Mouse (Mus musculus) adrenal gland, postnatal 25 days (tissue): ENCODE results near the gene Auts2. TPM values are rescaled to one million over a fixed set of nuclear protein-coding genes. Genes with fewer than 3 reads are reported as not detected.

Experiments used
- DNase-seq: peaks from one replicate; pipeline ENCODE4 v3.0.0; 2021; ENCODE audit warnings: mixed read lengths
- total RNA-seq: library from RNA; stranded (reverse); gene quantifications from 2 replicates; pipeline ENCODE4 v1.2.3, GENCODE M21; 2021

The Auts2 gene
- total RNA-seq, 1 experiment from 2014 or later, result 75.7 TPM

- peak; percentile 42 for DNase-seq
Measured at GRCm38 (mm10) chr5:131430109-131430508, 1113.0 kb downstream of the Auts2 start.

DNA sequence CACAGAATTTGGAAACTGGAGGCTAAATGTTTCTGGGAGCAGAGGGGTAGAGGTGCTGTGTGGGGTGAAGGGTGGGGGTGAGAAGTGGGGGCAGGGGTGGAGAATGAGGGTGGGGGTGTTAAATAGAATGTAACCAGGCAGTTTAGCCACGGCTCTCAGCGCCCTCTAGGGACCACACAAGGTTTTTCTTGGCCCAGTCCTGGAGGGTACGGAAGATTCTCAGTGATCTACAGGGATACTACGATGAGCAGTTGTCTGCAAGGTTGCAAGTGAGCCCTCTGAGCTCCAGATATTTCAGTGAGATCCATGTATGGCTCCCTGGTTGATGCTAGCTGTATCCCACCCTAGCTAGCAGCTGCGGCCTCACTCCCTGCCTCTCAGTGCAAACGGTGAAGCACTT lies 1113.6 kb downstream of the Auts2 start:
- DNase-seq, result no peak

DNA sequence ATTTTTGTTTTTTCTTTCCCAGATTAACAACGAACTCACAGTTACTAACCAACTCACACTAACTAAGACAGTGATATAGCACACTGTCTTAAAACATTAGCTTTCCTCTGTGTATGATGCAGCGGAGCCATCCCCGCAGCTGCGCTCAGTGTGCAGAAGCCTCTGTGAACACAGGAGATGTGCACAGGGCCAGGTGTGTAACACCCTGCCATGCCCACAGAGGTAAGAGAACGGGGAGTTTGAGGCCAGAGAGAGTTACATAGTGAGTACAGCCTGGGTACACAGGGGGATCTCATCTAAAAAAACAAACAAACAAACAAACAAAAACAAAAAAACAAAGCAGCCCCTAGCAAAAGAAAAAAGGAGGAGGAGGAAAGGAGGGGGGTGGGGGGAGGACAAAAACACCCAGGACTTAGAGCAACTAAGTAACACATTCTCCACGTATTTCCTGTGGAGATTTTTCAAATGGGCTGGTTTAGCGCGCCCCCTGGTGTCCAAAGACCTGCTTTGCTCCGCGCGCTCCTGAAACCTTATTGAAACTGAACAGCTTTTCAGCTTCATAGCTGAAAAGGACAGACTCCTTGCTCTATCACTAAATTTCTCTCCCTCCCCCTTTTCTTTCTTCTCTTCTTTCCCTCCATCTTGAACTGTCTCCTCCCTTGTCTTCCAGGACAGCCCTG lies 1115.3 kb downstream of the Auts2 start:
- DNase-seq, result peak; percentile 79

GRCm38 (mm10) chr5:131422737-131423136 lies 1120.4 kb downstream of the Auts2 start:
- DNase-seq, result no peak

- DNase-seq, result peak; percentile 52
Measured at GRCm38 (mm10) chr5:131420406-131420805, 1122.7 kb downstream of the Auts2 start.

- no peak for DNase-seq
Measured at GRCm38 (mm10) chr5:131415902-131416545, 1127.1 kb downstream of the Auts2 start.

DNA sequence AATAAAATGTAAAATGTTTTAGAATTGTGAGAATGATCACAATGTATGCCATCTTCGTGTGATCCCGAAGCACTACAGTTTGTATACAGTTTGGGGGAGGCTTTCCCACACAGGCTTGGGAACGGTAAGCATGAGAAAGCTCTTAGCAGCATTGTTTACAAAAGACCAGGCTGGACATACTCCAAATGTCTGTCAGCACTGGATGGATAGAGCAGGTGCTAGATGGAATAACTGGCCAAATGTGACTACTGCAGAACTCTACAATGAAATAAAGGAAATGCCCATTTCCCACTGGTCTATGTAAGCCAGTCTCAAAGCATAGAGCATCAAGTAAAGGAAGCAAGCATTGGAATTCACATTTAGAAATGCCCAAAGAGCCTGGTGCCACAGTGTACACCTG lies 1144.9 kb downstream of the Auts2 start:
- DNase-seq, result no peak

- no peak for DNase-seq
Measured at GRCm38 (mm10) chr5:131395756-131396155, 1147.4 kb downstream of the Auts2 start.
